Mouse (Mus musculus) testis, adult 2 months (tissue): ENCODE data around the gene Fto. TPM values are rescaled to one million over a fixed set of nuclear protein-coding genes. Genes with fewer than 3 reads are reported as not detected.

Experiments
- H3K27ac ChIP-seq: fragments of 200-500 bp; 2 replicates; pipeline ENCODE4 v1.5.1; 2012; ENCODE audit warnings: low read depth, low read length; ENCODE audit not compliant: control insufficient read depth, insufficient read depth
- H3K27me3 ChIP-seq: fragments of 200-500 bp; 2 replicates; pipeline ENCODE4 v1.6.1; 2012; ENCODE audit warnings: mild to moderate bottlenecking, low read length, moderate library complexity; ENCODE audit not compliant: control insufficient read depth, insufficient read depth
- H3K36me3 ChIP-seq: fragments of 200-500 bp; 2 replicates; pipeline ENCODE4 v1.6.1; 2012; ENCODE audit warnings: mild to moderate bottlenecking, low read length; ENCODE audit not compliant: control insufficient read depth, insufficient read depth
- H3K4me1 ChIP-seq: fragments of 200-500 bp; 2 replicates; pipeline ENCODE4 v1.6.1; 2012; ENCODE audit warnings: low read length; ENCODE audit not compliant: control insufficient read depth, insufficient read depth
- H3K4me3 ChIP-seq: fragments of 200-500 bp; 2 replicates; pipeline ENCODE4 v1.5.1; 2012; ENCODE audit warnings: low read depth, mild to moderate bottlenecking, low read length, moderate library complexity, mixed read lengths; ENCODE audit not compliant: control insufficient read depth
- CTCF ChIP-seq: fragments of 200-500 bp; IDR thresholded peaks from 2 replicates; pipeline ENCODE4 v1.5.1; 2012; ENCODE audit warnings: low read depth, mild to moderate bottlenecking, inconsistent platforms, low read length, moderate library complexity; ENCODE audit not compliant: control insufficient read depth, insufficient read depth, insufficient replicate concordance
- POLR2A ChIP-seq: fragments of 200-500 bp; IDR thresholded peaks from 2 replicates; pipeline ENCODE4 v1.6.1; 2012; ENCODE audit warnings: low read depth, mild to moderate bottlenecking, inconsistent platforms, low read length, moderate library complexity; ENCODE audit not compliant: control insufficient read depth
- polyA plus RNA-seq: library from polyadenylated mRNA; depleted of rRNA; stranded (reverse); fragments of >200 nt; gene quantifications from 2 replicates; pipeline ENCODE4 v1.2.3, GENCODE M21; 2012

The Fto gene
- polyA plus RNA-seq, 1 experiment, result 56.4 TPM

DNA sequence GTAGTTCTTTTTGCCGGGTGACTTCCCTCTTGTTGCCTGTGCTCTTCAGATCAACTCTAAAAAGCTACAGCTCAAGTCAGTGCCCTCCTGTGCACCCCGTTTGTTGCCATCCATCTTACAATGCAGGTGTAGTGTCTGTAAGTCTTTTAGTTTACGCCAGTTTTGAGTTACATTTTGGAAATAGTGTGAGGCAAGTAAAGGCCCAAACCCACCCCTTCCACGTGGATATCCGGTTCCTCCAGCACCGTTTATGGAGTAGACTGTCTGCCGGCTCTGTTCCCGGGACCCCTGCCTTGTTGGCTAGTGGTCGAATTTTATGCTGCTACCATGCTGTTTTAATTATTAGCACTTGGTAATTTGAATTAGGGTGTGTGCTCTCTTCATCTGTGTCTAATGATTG, 46.2 kb downstream of the Fto start:
- H3K36me3 ChIP-seq, result no peaks in the 10 kb centered on the region
- H3K27ac ChIP-seq, result no peak overlapping the region
- H3K4me3 ChIP-seq, result no peak overlapping the region
- no peaks in the 10 kb centered on the region for H3K27me3 ChIP-seq
- H3K4me1 ChIP-seq, result no peaks in the 10 kb centered on the region; the same call in 1 of the 2 replicates
- TF ChIP-seq POLR2A, result no peak
- no peak for TF ChIP-seq CTCF

- Histone ChIP-seq H3K27me3 (no peaks in the 10 kb centered on the region), H3K4me1 (no peaks in the 10 kb centered on the region; the same call in 1 of the 2 replicates), H3K27ac (peak overlapping the region; percentile 1; the same call in 1 of the 2 replicates), H3K36me3 (no peaks in the 10 kb centered on the region), H3K4me3 (no peak overlapping the region)
- TF ChIP-seq POLR2A, result no peak
- TF ChIP-seq CTCF, result no peak
Observed at GRCm38 (mm10) chr8:91360644-91361357, 47.5 kb downstream of the Fto start.

GRCm38 (mm10) chr8:91363272-91363860, 50.0 kb downstream of the Fto start:
- no peaks in the 10 kb centered on the region for H3K36me3 ChIP-seq
- no peaks in the 10 kb centered on the region for H3K27me3 ChIP-seq
- H3K4me1 ChIP-seq, result no peaks in the 10 kb centered on the region; the same call in 1 of the 2 replicates
- no peak overlapping the region for H3K4me3 ChIP-seq
- no peak for TF ChIP-seq POLR2A
- no peak for TF ChIP-seq CTCF
- H3K27ac ChIP-seq, result no peak overlapping the region

DNA sequence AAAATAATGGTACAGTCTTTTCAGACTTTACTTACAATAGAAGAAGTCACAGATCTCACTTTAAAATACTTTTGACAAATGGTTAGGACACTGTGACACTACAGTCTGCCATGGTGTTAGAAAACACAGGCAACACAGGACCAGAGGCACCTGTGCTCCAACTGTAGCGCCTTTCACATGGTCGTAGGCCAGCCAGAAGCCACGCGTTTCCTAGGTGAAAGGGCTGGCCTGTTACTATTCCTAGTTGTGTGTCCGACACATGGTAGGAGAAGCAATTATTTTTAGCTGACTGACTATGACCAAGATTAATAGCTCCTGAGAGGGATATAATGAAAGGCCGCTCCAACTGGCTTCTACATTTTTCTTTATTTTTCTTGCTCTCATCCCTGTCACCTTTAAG, 50.9 kb downstream of the Fto start:
- H3K4me1 ChIP-seq, result no peaks in the 10 kb centered on the region; the same call in 1 of the 2 replicates
- no peaks in the 10 kb centered on the region for H3K36me3 ChIP-seq
- no peak overlapping the region for H3K4me3 ChIP-seq
- TF ChIP-seq POLR2A (no peak), CTCF (no peak)
- H3K27me3 ChIP-seq, result no peaks in the 10 kb centered on the region
- H3K27ac ChIP-seq, result no peak overlapping the region

GRCm38 (mm10) chr8:91365804-91366203, 52.5 kb downstream of the Fto start:
- no peaks in the 10 kb centered on the region for H3K27me3 ChIP-seq
- H3K4me1 ChIP-seq, result no peaks in the 10 kb centered on the region; the same call in 1 of the 2 replicates
- no peak for TF ChIP-seq POLR2A
- no peak for TF ChIP-seq CTCF
- no peak overlapping the region for H3K4me3 ChIP-seq
- no peaks in the 10 kb centered on the region for H3K36me3 ChIP-seq
- no peak overlapping the region for H3K27ac ChIP-seq

DNA sequence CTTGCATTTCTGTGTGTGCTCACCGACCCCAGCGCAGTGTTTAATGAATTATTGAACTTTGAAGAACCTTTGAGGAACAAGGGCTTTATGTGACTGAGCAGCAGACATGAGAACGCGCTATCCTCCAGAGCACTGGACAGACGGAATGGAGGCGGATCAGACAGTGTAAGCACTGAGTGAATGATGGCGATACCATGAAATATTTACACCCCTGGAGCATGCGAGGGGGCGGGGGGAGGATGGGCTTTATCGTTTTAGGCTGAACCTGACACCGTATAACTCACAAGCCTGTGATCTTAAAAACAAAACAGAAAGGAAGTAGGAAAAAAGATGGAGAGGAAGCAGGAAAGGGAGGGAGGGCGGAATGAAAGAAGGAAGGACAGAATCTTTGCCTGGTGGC, 57.6 kb downstream of the Fto start:
- Histone ChIP-seq H3K27ac (no peak overlapping the region), H3K4me3 (peak overlapping the region; percentile 36), H3K4me1 (no peaks in the 10 kb centered on the region; the same call in 1 of the 2 replicates), H3K36me3 (no peaks in the 10 kb centered on the region), H3K27me3 (no peaks in the 10 kb centered on the region)
- TF ChIP-seq POLR2A, result no peak
- TF ChIP-seq CTCF, result no peak

- Histone ChIP-seq H3K36me3 (no peaks in the 10 kb centered on the region), H3K27ac (no peak overlapping the region), H3K4me3 (no peak overlapping the region), H3K27me3 (no peaks in the 10 kb centered on the region), H3K4me1 (no peaks in the 10 kb centered on the region; the same call in 1 of the 2 replicates)
- no peak for TF ChIP-seq POLR2A
- no peak for TF ChIP-seq CTCF
Observed at GRCm38 (mm10) chr8:91371995-91372394, 58.7 kb downstream of the Fto start.
